Mouse (Mus musculus) activated CD4-positive, CD25-positive, alpha-beta regulatory T cell, adult 9 weeks (primary cell): ENCODE results near the gene Mageb2. TPM values are rescaled to one million over a fixed set of nuclear protein-coding genes. Genes with fewer than 3 reads are reported as not detected.

Experiments used
- polyA plus RNA-seq: library from polyadenylated mRNA; unstranded; fragments of 100-300 nt; shearing (Covaris generic); gene quantifications from one replicate; pipeline ENCODE4 v1.2.1, GENCODE M21; 2017

Mageb2 gene
- polyA plus RNA-seq, result not detected

GRCm38 (mm10) chrX:91331390-91331789, at the start of gene Mageb2:
Gene Mageb2, plus strand, starts transcription at chrX:91331690.

Other genes starting within 250 kb of the Mageb2 start
- gene Gm5072, start 60.8 kb downstream of the Mageb2 start, polyA plus RNA-seq, result not detected
- gene Gm8914, start 148.4 kb downstream of the Mageb2 start, polyA plus RNA-seq, result not detected
- not detected for gene 1700084M14Rik, start 244.2 kb downstream of the Mageb2 start, polyA plus RNA-seq